Mouse (Mus musculus): Measurements from ENCODE around the gene Thap11. TPM values are rescaled to one million over a fixed set of nuclear protein-coding genes. Genes with fewer than 3 reads are reported as not detected.

Thap11 gene
- total and polyA plus RNA-seq, 3 experiments, result 21.3 to 42.6 (median 31.9) TPM

- Histone ChIP-seq H3K9me3 (replicated peaks; ENCODE audit: low read length) (no peaks in the 10 kb centered on the region), H3K9ac (ENCODE audit: insufficient read depth, low read depth) (no peak overlapping the region)
Measured at GRCm38 (mm10) chr8:105812511-105812910, 42.4 kb upstream of the Thap11 start.

GRCm38 (mm10) chr8:105813241-105813640 is 41.7 kb upstream of the Thap11 start:
- H3K9me3 ChIP-seq (replicated peaks; ENCODE audit: low read length), result no peaks in the 10 kb centered on the region
- H3K36me3 ChIP-seq (replicated peaks in 1 of 2; ENCODE audit: control insufficient read depth in 1 of 2, insufficient read depth in 1 of 2, low read length in 1 of 2), result peaks cover 5 to 56% of the 10 kb centered on the region in 2 experiments
- dilution Hi-C loops (cut with MboI; ENCODE audit: extremely low pct_ligation_motif_present, extremely low pct_unique_long_range_greater_than_20kb, low sequenced_read_pairs) (no loop called here), in situ Hi-C loops (cut with MboI; ENCODE audit: low pct_ligation_motif_present, low pct_unique_long_range_greater_than_20kb, low sequenced_read_pairs) (no loop called here)
- no peaks in the 10 kb centered on the region for H3K27me3 ChIP-seq (replicated peaks)
- peaks cover 11 to 43% of the 10 kb centered on the region in 2 experiments for H3K4me1 ChIP-seq (ENCODE audit: control insufficient read depth in 1 of 2, insufficient read depth in 2 of 2)
- no peak for DNase-seq (ENCODE audit: extremely low read depth)
- no peak for TF ChIP-seq JUN (IDR thresholded peaks at IDR 0.05; ENCODE audit: insufficient read depth, low read depth, low read length)
- no peak for TF ChIP-seq CHD2 (IDR thresholded peaks at IDR 0.05; ENCODE audit: low read length)
- no peak for TF ChIP-seq EP300 (IDR thresholded peaks at IDR 0.05; ENCODE audit: low read length)
- no peak for TF ChIP-seq JUND (conservative IDR thresholded peaks at IDR 0.05; ENCODE audit: low read depth, low read length)
- no peak for TF ChIP-seq CHD1 (IDR thresholded peaks at IDR 0.05; ENCODE audit: low read depth, low read length)
- no peak overlapping the region for H3K9ac ChIP-seq (ENCODE audit: insufficient read depth, low read depth)
- H3K79me2 ChIP-seq (replicated peaks; ENCODE audit: control insufficient read depth, extremely low read depth, insufficient read depth, poor library complexity, severe bottlenecking), result peaks cover 12% of the 10 kb centered on the region
- H3K4me2 ChIP-seq (ENCODE audit: insufficient read depth, low read depth, poor library complexity, severe bottlenecking), result no peak overlapping the region
- no peak overlapping the region for H3K4me3 ChIP-seq (replicated peaks in 1 of 3; ENCODE audit: low read depth in 2 of 3, low read length in 2 of 3, poor library complexity in 1 of 3)
- no peak overlapping the region for H3K27ac ChIP-seq (ENCODE audit: insufficient read depth, low read depth)

More at GRCm38 (mm10) chr8:105812511-105812910, 42.4 kb upstream of the Thap11 start:
- no peak for TF ChIP-seq SMC3 (IDR thresholded peaks at IDR 0.05; ENCODE audit: low read depth, low read length)
- no peak for TF ChIP-seq MAZ (IDR thresholded peaks at IDR 0.05; ENCODE audit: low read depth, low read length)
- in situ Hi-C loops (cut with MboI; ENCODE audit: low pct_ligation_motif_present, low pct_unique_long_range_greater_than_20kb, low sequenced_read_pairs), result no loop called here
- Histone ChIP-seq H3K4me2 (ENCODE audit: insufficient read depth, low read depth, poor library complexity, severe bottlenecking) (no peak overlapping the region), H3K27me3 (replicated peaks) (no peaks in the 10 kb centered on the region), H3K27ac (ENCODE audit: insufficient read depth, low read depth) (no peak overlapping the region), H3K79me2 (replicated peaks; ENCODE audit: control insufficient read depth, extremely low read depth, insufficient read depth, poor library complexity, severe bottlenecking) (peaks cover 17% of the 10 kb centered on the region), H3K36me3 (replicated peaks in 1 of 2; ENCODE audit: control insufficient read depth in 1 of 2, insufficient read depth in 1 of 2, low read length in 1 of 2) (peaks cover 3 to 51% of the 10 kb centered on the region in 2 experiments), H3K4me1 (ENCODE audit: control insufficient read depth in 1 of 2, insufficient read depth in 2 of 2) (peaks cover 11 to 48% of the 10 kb centered on the region in 2 experiments), H3K4me3 (replicated peaks in 1 of 3; ENCODE audit: low read depth in 2 of 3, low read length in 2 of 3, poor library complexity in 1 of 3) (no peak overlapping the region)
- DNase-seq (ENCODE audit: extremely low read depth), result no peak
- dilution Hi-C loops (cut with MboI; ENCODE audit: extremely low pct_ligation_motif_present, extremely low pct_unique_long_range_greater_than_20kb, low sequenced_read_pairs), result no loop called here

GRCm38 (mm10) chr8:105819659-105820058 is 35.3 kb upstream of the Thap11 start:
- Histone ChIP-seq H3K4me2 (ENCODE audit: insufficient read depth, low read depth, poor library complexity, severe bottlenecking) (no peak overlapping the region), H3K9me3 (replicated peaks; ENCODE audit: low read length) (no peaks in the 10 kb centered on the region), H3K4me3 (replicated peaks in 1 of 3; ENCODE audit: low read depth in 2 of 3, low read length in 2 of 3, poor library complexity in 1 of 3) (no peak overlapping the region), H3K27me3 (replicated peaks) (no peaks in the 10 kb centered on the region), H3K36me3 (replicated peaks in 1 of 2; ENCODE audit: control insufficient read depth in 1 of 2, insufficient read depth in 1 of 2, low read length in 1 of 2) (peaks cover 31 to 75% of the 10 kb centered on the region in 2 experiments), H3K27ac (ENCODE audit: insufficient read depth, low read depth) (no peak overlapping the region), H3K9ac (ENCODE audit: insufficient read depth, low read depth) (no peak overlapping the region), H3K79me2 (replicated peaks; ENCODE audit: control insufficient read depth, extremely low read depth, insufficient read depth, poor library complexity, severe bottlenecking) (peaks cover 8% of the 10 kb centered on the region), H3K4me1 (ENCODE audit: control insufficient read depth in 1 of 2, insufficient read depth in 2 of 2) (peaks cover 3 to 26% of the 10 kb centered on the region in 2 experiments; a peak in 3 of 4 replicates)
- TF ChIP-seq JUND (conservative IDR thresholded peaks at IDR 0.05; ENCODE audit: low read depth, low read length) (no peak), KAT2A (IDR thresholded peaks at IDR 0.05; ENCODE audit: insufficient replicate concordance, low read length) (no peak), MAFK (IDR thresholded peaks at IDR 0.05; ENCODE audit: insufficient replicate concordance, low read length) (no peak), UBTF (IDR thresholded peaks at IDR 0.05; ENCODE audit: low read depth, low read length) (no peak), POLR2A (IDR thresholded peaks at IDR 0.05; ENCODE audit: low read depth, low read length) (no peak), NRF1 (IDR thresholded peaks at IDR 0.05; ENCODE audit: low read depth, low read length) (no peak), NELFE (IDR thresholded peaks at IDR 0.05; ENCODE audit: low read depth, low read length) (no peak), JUN (IDR thresholded peaks at IDR 0.05; ENCODE audit: insufficient read depth, low read depth, low read length) (no peak), ETS1 (conservative IDR thresholded peaks at IDR 0.05; ENCODE audit: low read depth, low read length) (no peak), CTCF (conservative IDR thresholded peaks at IDR 0.05 in 1 of 2, IDR thresholded peaks at IDR 0.05 in 1 of 2; ENCODE audit: low read depth in 2 of 2, low read length in 2 of 2) (no peak), MEF2A (IDR thresholded peaks at IDR 0.05; ENCODE audit: borderline replicate concordance, low read depth, low read length) (no peak), ZC3H11A (IDR thresholded peaks at IDR 0.05; ENCODE audit: low read depth, low read length) (no peak), HCFC1 (IDR thresholded peaks at IDR 0.05; ENCODE audit: low read depth, low read length) (no peak), IRF4 (IDR thresholded peaks at IDR 0.05; ENCODE audit: low read depth, low read length) (no peak), MAZ (IDR thresholded peaks at IDR 0.05; ENCODE audit: low read depth, low read length) (no peak), TBP (conservative IDR thresholded peaks at IDR 0.05; ENCODE audit: low read depth, low read length) (no peak), ZMIZ1 (IDR thresholded peaks at IDR 0.05; ENCODE audit: low read depth, low read length) (no peak), CHD2 (IDR thresholded peaks at IDR 0.05; ENCODE audit: low read length) (no peak), EP300 (IDR thresholded peaks at IDR 0.05; ENCODE audit: low read length) (no peak), ELF1 (IDR thresholded peaks at IDR 0.05; ENCODE audit: low read depth, low read length) (no peak)
- dilution Hi-C loops (cut with MboI; ENCODE audit: extremely low pct_ligation_motif_present, extremely low pct_unique_long_range_greater_than_20kb, low sequenced_read_pairs) (no loop called here), in situ Hi-C loops (cut with MboI; ENCODE audit: low pct_ligation_motif_present, low pct_unique_long_range_greater_than_20kb, low sequenced_read_pairs) (no loop called here)
- no peak for DNase-seq (ENCODE audit: extremely low read depth)
